Mouse (Mus musculus) megakaryocyte, embryonic 14.5 days (primary cell): ENCODE measurements around the gene Mprip. TPM values are rescaled to one million over a fixed set of nuclear protein-coding genes. Genes with fewer than 3 reads are reported as not detected.
"Not testable (repeated sequence)": the region's sequence is repeated elsewhere in the genome, so short reads cannot be mapped to it uniquely, and the experiment has no call there.

Experiments
- H3K27me3 ChIP-seq: replicated peaks from 2 replicates; pipeline ENCODE3; 2012; ENCODE audit warnings: inconsistent platforms
- H3K36me3 ChIP-seq: replicated peaks from 2 replicates; pipeline ENCODE3; 2012; ENCODE audit warnings: low read length, inconsistent platforms, mixed read lengths
- H3K4me1 ChIP-seq: 2 replicates; pipeline ENCODE4 v1.6.1; 2012; ENCODE audit warnings: inconsistent platforms
- H3K4me3 ChIP-seq: replicated peaks from 2 replicates; pipeline ENCODE3; 2012; ENCODE audit warnings: moderate library complexity, mild to moderate bottlenecking, inconsistent platforms
- H3K9me3 ChIP-seq: 2 replicates; pipeline ENCODE4 v1.6.1; 2012; ENCODE audit warnings: inconsistent platforms
- FLI1 ChIP-seq: IDR thresholded peaks from 2 replicates; pipeline ENCODE4 v1.6.1; 2012; ENCODE audit warnings: low read length, inconsistent platforms, mixed read lengths
- GATA1 ChIP-seq: IDR thresholded peaks from 3 replicates; pipeline ENCODE4 v1.6.1; 2012; ENCODE audit warnings: mixed read lengths, low read length, inconsistent platforms, borderline replicate concordance
- polyA plus RNA-seq: library from polyadenylated mRNA; stranded (reverse); fragments of >175 nt; gene quantifications from 2 replicates; pipeline ENCODE4 v1.2.3, GENCODE M21; 2012; ENCODE audit warnings: low replicate concordance; ENCODE audit not compliant: insufficient read depth

Mprip gene
- polyA plus RNA-seq, 1 experiment: 37.2 TPM

DNA sequence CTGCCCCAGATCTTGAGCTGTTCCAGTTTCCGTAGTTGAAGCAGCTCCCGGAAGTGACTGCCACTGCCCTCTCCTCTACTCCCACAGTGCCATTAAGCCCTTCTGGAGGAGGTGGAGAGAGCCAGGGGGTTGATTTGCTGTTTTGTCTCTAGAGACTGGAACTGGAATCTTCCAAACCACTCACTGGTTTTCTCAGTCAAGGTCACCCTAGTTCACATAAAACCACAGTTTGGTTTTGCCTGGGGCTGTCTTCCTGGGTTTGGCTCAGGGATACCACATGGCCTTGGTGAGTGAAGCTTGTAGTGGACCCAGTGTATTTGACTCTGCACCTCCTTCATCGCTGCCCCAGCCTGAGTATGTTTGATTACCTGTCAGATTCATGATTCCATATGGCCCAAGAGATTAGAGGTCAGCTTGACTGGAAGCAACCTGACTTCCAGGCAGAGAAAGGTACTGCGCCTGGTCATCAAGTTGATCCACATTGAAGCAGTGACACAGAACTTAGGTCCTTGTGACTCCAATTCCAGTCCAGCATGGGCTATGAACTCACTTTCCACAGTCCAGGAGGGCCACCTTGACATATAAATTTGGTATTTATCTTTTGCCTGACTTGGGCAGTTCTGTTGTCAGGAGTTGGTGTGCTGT, 10.1 kb downstream of the Mprip start:
- H3K36me3 ChIP-seq: peaks cover 31% of the 10 kb centered on the region
- H3K4me1 ChIP-seq: peaks cover 84% of the 10 kb centered on the region
- no peaks in the 10 kb centered on the region for H3K27me3 ChIP-seq
- no peak for TF ChIP-seq GATA1
- no peak for TF ChIP-seq FLI1
- no peaks in the 10 kb centered on the region for H3K9me3 ChIP-seq
- H3K4me3 ChIP-seq: peak overlapping the region; percentile 28

DNA sequence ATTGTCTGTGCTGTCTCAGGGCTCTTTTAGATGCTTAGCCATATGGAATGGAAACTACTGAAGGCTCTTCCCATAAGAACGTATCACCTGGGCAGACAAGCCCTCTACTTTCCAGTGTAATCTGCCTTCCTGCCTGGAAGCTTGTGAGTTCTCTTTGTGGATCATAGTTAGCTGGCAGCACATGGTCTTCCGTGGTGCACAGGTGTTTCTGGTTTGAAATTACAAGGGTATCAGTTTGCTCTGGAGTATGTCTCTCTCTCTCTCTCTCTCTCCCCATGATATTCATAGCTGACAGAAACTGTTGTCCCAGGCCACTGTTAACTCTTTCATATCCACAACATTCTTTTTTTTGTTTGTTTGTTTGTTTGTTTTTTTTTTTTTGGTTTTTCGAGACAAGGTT, 12.9 kb downstream of the Mprip start:
- H3K4me3 ChIP-seq: no peak overlapping the region
- H3K9me3 ChIP-seq: no peaks in the 10 kb centered on the region
- peaks cover 47% of the 10 kb centered on the region for H3K36me3 ChIP-seq
- H3K27me3 ChIP-seq: no peaks in the 10 kb centered on the region
- H3K4me1 ChIP-seq: peaks cover 87% of the 10 kb centered on the region
- no peak for TF ChIP-seq FLI1
- TF ChIP-seq GATA1: no peak

DNA sequence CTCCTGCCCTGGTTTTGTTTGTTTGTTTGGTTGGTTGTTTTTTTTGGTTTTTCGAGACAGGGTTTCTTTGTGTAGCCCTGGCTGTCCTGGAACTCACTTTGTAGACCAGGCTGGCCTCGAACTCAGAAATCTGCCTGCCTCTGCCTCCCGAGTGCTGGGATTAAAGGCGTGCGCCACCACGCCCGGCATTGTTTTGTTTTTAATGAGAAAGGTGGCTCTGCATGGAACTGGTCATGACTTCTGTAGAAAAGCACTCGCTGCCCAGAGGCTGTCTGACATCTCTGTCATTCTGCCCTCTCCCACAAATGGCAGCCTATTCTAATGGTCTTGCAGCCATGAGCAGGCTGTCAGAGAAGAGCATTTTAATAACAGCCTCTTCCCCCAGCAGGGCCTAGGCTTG, 13.6 kb downstream of the Mprip start:
- H3K36me3 ChIP-seq: peaks cover 48% of the 10 kb centered on the region
- H3K4me1 ChIP-seq: peaks cover 87% of the 10 kb centered on the region
- H3K27me3 ChIP-seq, H3K9me3 ChIP-seq, H3K4me3 ChIP-seq: not testable (repeated sequence)

DNA sequence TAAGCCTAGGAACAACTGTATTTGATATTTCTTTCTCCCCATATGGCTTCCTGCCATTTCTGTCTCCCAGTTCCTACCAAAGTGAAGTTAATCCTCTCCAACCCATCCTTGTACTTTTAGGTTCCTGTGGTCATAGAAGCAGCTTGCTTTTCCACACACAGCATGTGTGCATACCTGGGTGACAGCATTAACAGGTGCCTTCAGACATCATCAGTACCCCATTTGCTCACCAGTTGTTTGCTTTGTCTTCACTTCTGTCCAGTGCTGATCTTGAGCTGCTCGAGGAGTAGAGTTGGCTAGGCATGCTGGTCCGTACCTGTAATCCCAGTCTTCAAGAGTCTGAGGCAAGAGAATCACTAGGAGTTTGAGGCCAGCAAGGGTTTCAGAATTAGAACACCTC, 16.7 kb downstream of the Mprip start:
- no peak for TF ChIP-seq GATA1
- TF ChIP-seq FLI1: no peak
- peaks cover 85% of the 10 kb centered on the region for H3K4me1 ChIP-seq
- H3K36me3 ChIP-seq: peaks cover 60% of the 10 kb centered on the region
- no peaks in the 10 kb centered on the region for H3K27me3 ChIP-seq
- H3K9me3 ChIP-seq: no peaks in the 10 kb centered on the region
- H3K4me3 ChIP-seq: no peak overlapping the region

DNA sequence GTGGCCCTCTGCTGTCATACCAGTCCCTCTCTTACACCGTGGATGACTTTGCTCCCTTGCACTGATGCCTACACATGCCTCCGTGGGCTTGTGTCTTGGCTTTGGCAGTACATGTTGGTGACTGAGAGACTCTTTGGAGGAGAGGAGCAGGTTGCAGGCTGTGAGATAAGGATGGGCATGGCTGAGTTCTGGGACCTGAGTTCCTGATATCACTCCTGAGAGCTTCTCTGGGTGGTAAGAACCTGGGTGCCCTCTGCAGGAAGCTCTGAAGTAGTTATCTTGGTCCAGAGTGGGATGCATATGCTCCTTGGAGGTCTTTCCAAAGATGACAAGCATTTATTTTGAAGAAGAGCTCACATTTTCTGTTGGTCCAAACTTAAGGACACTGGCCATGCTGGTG, 17.6 kb downstream of the Mprip start:
- Histone ChIP-seq H3K9me3 (no peaks in the 10 kb centered on the region), H3K4me3 (no peak overlapping the region), H3K4me1 (peaks cover 86% of the 10 kb centered on the region), H3K27me3 (no peaks in the 10 kb centered on the region), H3K36me3 (peaks cover 54% of the 10 kb centered on the region)
- TF ChIP-seq FLI1 (no peak), GATA1 (no peak)

DNA sequence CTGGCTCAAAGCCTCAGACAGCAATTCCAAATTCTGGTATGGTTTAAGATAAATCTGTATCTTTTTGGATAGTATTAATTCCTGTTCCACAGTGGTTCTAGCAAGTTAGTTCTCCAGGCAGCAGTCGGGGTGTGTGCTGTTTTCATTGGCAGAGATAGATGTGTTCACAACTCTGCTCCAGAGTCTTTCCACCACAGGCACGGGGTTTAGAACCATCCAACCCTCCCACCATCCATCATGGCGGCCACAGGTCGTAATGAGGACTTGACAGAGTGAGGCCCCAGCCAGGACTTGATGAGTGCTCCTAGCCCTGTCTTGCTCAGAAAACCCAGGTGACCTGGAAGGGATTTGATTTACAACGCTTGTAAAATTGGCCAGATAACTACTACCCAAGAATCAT, 19.0 kb downstream of the Mprip start:
- H3K36me3 ChIP-seq: peaks cover 54% of the 10 kb centered on the region
- H3K4me3 ChIP-seq: no peak overlapping the region
- TF ChIP-seq FLI1: no peak
- TF ChIP-seq GATA1: no peak
- H3K27me3 ChIP-seq: no peaks in the 10 kb centered on the region
- H3K4me1 ChIP-seq: peaks cover 93% of the 10 kb centered on the region
- no peaks in the 10 kb centered on the region for H3K9me3 ChIP-seq

DNA sequence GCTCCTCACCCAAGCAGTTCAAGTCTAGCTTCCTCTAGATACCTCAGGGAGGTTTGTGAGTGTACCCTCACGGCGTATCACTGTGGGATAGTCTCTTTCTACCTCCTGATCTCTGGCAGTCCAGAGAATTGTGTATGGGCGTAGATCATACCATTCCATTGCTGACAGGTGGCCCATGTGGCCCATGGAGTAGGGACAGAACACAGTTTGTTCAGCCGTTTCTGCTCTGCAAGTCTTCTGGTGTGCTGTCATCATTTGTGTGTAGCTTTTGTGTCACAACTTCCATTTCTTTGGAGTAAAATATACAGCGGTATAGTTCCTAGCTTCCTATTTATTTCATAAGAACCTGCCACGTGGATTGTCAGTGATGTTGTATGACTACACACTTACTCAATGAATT, 23.9 kb downstream of the Mprip start:
- peaks cover 65% of the 10 kb centered on the region for H3K4me1 ChIP-seq
- H3K9me3 ChIP-seq: no peaks in the 10 kb centered on the region
- no peak for TF ChIP-seq FLI1
- TF ChIP-seq GATA1: no peak
- no peaks in the 10 kb centered on the region for H3K27me3 ChIP-seq
- H3K36me3 ChIP-seq: peaks cover 41% of the 10 kb centered on the region
- no peak overlapping the region for H3K4me3 ChIP-seq

DNA sequence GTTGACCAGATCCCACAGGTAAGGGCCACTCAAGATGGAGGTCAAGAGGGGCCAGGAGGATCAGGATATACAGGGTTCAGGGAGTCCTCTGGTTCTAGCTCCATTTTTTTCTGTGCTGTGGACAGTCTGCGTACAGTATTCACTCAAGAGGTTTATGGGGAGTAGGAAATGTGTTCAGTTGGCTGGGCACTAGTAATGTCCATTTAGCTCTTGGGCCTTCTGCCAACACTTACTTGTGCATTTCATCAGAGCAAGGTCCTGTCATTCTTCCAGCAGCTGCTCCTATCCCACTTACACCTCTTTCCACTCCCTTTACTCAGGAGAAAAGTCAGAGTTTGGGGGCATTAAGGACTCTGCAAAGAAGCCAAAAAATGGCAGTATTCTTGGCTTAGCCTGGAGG, 33.4 kb downstream of the Mprip start:
- Histone ChIP-seq H3K9me3 (no peaks in the 10 kb centered on the region), H3K27me3 (no peaks in the 10 kb centered on the region), H3K4me1 (peaks cover 28% of the 10 kb centered on the region), H3K36me3 (peaks cover 44% of the 10 kb centered on the region), H3K4me3 (no peak overlapping the region)
- TF ChIP-seq FLI1: no peak
- no peak for TF ChIP-seq GATA1

DNA sequence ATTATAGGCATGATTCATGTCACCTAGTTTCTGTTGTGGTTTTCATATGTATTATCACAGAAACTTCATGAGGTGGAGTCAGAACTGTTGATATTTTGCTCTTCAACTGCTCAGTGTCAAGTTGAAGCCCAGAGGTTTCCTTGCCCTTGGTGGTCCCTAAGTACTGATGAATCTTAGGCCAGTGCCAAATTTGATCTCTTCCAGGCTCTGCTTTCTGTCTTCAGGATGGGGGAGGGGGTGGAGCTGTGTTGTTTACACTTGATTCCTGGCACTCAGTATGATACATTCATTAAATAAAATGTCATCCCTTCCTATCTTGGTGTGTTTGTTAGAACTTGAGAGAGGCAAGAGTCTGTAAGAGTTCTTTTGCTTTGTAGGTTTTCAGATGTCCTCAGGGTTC, 34.4 kb downstream of the Mprip start:
- TF ChIP-seq FLI1 (no peak), GATA1 (no peak)
- Histone ChIP-seq H3K4me1 (peaks cover 37% of the 10 kb centered on the region), H3K27me3 (no peaks in the 10 kb centered on the region), H3K4me3 (no peak overlapping the region), H3K36me3 (peaks cover 55% of the 10 kb centered on the region), H3K9me3 (no peaks in the 10 kb centered on the region)

DNA sequence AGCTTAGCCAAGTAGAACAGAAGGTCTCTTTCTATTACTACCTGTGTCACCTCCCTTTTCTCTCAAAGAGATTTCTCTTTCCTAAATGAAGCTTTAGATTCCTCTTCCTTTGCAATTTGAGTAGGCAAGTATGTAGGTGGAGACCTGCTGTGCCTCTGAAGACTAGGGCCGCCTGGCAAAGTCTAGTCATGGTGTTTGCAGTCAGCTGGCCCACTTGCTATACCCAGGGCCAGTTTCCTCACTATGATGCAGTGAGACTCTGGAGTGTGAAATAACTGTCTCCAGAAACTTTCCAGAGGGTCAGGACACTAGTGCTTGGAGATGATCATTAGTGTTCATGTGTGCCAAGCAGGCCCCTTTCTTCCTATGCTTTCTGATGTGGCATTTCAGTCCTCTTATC, 36.5 kb downstream of the Mprip start:
- Histone ChIP-seq H3K4me1 (peaks cover 47% of the 10 kb centered on the region), H3K4me3 (no peak overlapping the region), H3K27me3 (no peaks in the 10 kb centered on the region), H3K36me3 (peaks cover 73% of the 10 kb centered on the region), H3K9me3 (no peaks in the 10 kb centered on the region)
- TF ChIP-seq GATA1: no peak
- TF ChIP-seq FLI1: no peak

DNA sequence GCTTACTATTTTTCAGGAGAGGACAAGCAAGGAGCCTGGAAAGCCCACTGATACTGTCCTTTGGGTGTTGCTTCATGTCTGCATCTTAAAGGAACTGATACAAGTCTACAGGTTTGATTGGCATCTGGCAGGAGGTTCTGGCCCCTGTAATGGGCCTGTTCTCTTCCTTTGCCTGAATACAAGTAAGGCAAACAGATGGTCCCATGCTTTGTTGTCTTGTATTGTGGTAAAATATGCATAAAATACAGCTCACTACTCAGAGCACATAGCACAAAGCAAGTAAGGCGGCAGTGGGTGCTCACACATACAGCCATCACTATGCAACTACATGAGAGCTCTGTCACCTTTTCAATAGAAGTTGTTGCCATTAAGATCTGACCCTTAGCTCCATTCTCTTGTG, 39.7 kb downstream of the Mprip start:
- H3K36me3 ChIP-seq: peaks cover 97% of the 10 kb centered on the region
- H3K27me3 ChIP-seq: no peaks in the 10 kb centered on the region
- peaks cover 32% of the 10 kb centered on the region for H3K4me1 ChIP-seq
- H3K4me3 ChIP-seq: no peak overlapping the region
- H3K9me3 ChIP-seq: no peaks in the 10 kb centered on the region
- TF ChIP-seq GATA1 (no peak), FLI1 (no peak)
